Mouse (Mus musculus) stomach, embryonic 14.5 days (tissue): ENCODE data around the gene Wnt9a. TPM values are rescaled to one million over a fixed set of nuclear protein-coding genes. Genes with fewer than 3 reads are reported as not detected.

ENCODE experiments used
- ATAC-seq: fragments of 200-750 bp; cut with Nextera tagmentation; 2 replicates; pipeline ENCODE4 v1.8.0; 2017; ENCODE audit warnings: low read depth, moderate TSS enrichment; ENCODE audit not compliant: insufficient number of reproducible peaks, insufficient read depth, low FRiP score
- H3K27ac ChIP-seq: fragments of 300-500 bp; sonication (generic); 2 replicates; pipeline ENCODE4 v1.5.1; 2014; ENCODE audit warnings: mild to moderate bottlenecking, low read length, moderate library complexity, mixed read lengths
- H3K27me3 ChIP-seq: fragments of 300-500 bp; sonication (generic); 2 replicates; pipeline ENCODE4 v1.6.1; 2014; ENCODE audit warnings: low read length, control low read depth, mixed read lengths; ENCODE audit not compliant: control insufficient read depth, insufficient read depth
- H3K36me3 ChIP-seq: fragments of 300-500 bp; sonication (generic); 2 replicates; pipeline ENCODE4 v1.6.1; 2014; ENCODE audit warnings: mild to moderate bottlenecking, control low read depth, low read length, moderate library complexity, mixed read lengths; ENCODE audit not compliant: control insufficient read depth, insufficient read depth
- H3K4me1 ChIP-seq: fragments of 300-500 bp; sonication (generic); 2 replicates; pipeline ENCODE4 v1.6.1; 2014; ENCODE audit warnings: low read length, control low read depth, mixed read lengths; ENCODE audit not compliant: control insufficient read depth, insufficient read depth
- H3K4me2 ChIP-seq: fragments of 300-500 bp; sonication (generic); replicated peaks from 2 replicates; pipeline ENCODE4 v1.6.1; 2014; ENCODE audit warnings: low read depth, low read length, control low read depth
- H3K4me3 ChIP-seq: fragments of 300-500 bp; sonication (generic); 2 replicates; pipeline ENCODE4 v1.5.1; 2014; ENCODE audit warnings: low read depth, low read length, control low read depth
- H3K9ac ChIP-seq: fragments of 300-500 bp; sonication (generic); replicated peaks from 2 replicates; pipeline ENCODE4 v1.6.1; 2014; ENCODE audit warnings: low read depth, mild to moderate bottlenecking, control low read depth, low read length, moderate library complexity, mixed read lengths
- H3K9me3 ChIP-seq: fragments of 300-500 bp; sonication (generic); 2 replicates; pipeline ENCODE4 v1.6.1; 2016; ENCODE audit warnings: low read depth, low read length, control low read depth; ENCODE audit not compliant: control insufficient read depth
- whole genome bisulfite sequencing: fragments of 180-500 bp; shearing (Covaris S2); extraction: QIAGEN DNeasy Blood & Tissue Kit; methylation state at CpG from one replicate; pipeline ENCODE4 v1.1.7; 2014; 5-methylcytosine and 5-hydroxymethylcytosine counted together
- microRNA-seq: library from miRNA; unstranded; fragments of <30 nt; microRNA quantifications from one replicate; pipeline ENCODE4, GENCODE M21; 2016
- polyA plus RNA-seq: library from polyadenylated mRNA; unstranded; fragments of >200 nt; fragmentation: Nextera tagmentation; extraction: Ambion mirVana; gene quantifications from 2 replicates; pipeline ENCODE4 v1.2.1, GENCODE M21; 2014

Wnt9a gene
- polyA plus RNA-seq, 1 experiment from 2014 or later: 3.1 TPM

DNA sequence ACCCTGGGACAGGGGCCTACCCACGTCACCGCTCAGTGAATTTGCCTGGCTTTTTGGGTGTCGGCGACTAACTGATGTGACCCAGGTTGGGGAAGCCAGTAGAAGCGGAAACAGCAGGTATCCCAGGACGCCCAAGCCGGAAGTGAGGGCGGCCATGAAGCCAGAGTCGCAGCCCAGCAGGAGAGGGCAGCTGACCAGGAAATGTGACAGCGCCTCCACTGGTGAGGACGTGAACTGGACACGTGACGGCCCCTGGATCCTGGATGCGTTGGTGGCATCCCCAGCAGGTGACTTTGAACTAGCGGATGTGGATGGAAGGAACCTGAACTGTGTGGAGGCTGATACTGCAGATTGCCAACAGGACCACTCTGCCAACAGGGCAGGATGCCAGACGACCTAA, 68.7 kb downstream of the Wnt9a start, which contains the start of gene Prss38:
Gene Prss38 (minus strand): TSS at position 183 of the 400 bp plus-strand sequence.
- Histone ChIP-seq H3K27me3 (no peaks in the 10 kb centered on the region), H3K9me3 (no peaks in the 10 kb centered on the region), H3K4me3 (no peak within 1 kb of the TSS), H3K4me1 (no peaks in the 10 kb centered on the region), H3K27ac (no peak within 1 kb of the TSS), H3K36me3 (no peaks in the 10 kb centered on the region), H3K9ac (no peak within 1 kb of the TSS), H3K4me2 (no peak within 1 kb of the TSS)
- no peak for ATAC-seq
- 81% methylated on average over 16 of the region's 16 CpGs for WGBS

DNA sequence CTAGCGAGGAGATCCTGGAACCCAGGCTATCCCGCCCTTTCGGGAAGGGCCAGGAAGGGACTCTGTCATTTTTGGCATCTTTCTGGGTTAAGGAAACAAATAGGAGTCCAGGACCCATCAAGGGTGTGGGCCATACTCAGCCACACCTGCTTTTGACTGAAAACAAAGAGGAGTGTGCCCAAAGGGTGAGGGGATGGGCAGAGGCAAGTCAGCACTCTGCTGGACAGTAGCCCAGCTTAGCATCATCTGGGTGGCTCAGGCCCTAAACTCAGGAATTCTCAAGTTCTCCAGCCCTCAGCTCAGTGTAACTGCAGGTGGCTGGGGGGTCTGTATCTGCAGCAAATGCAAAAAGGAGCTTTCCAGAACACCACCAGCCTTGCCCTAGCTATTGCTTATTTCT, 71.3 kb downstream of the Wnt9a start:
- no peak for ATAC-seq
- Histone ChIP-seq H3K4me3 (no peak overlapping the region), H3K27me3 (no peaks in the 10 kb centered on the region), H3K27ac (no peak overlapping the region), H3K4me2 (no peak overlapping the region), H3K36me3 (no peaks in the 10 kb centered on the region), H3K9ac (no peak overlapping the region), H3K9me3 (no peaks in the 10 kb centered on the region), H3K4me1 (no peaks in the 10 kb centered on the region)
- 85% methylated on average over 3 of the region's 3 CpGs for WGBS

- Histone ChIP-seq H3K27me3 (no peaks in the 10 kb centered on the region), H3K4me3 (no peak overlapping the region), H3K27ac (no peak overlapping the region), H3K9ac (no peak overlapping the region), H3K4me1 (peaks cover 4% of the 10 kb centered on the region), H3K4me2 (no peak overlapping the region), H3K36me3 (no peaks in the 10 kb centered on the region), H3K9me3 (no peaks in the 10 kb centered on the region)
- ATAC-seq: no peak
Observed at GRCm38 (mm10) chr11:59379547-59379946, 72.8 kb downstream of the Wnt9a start.

Small RNA genes within 50 kb of the gene (microRNA-seq; reads per million reads assigned to microRNA genes)
- not detected for gene Gm24756

Other genes starting within 250 kb of the Wnt9a start
- 0.69 and 0.75 TPM in 2 replicates for gene Obscn, start 170.5 kb upstream of the Wnt9a start, polyA plus RNA-seq
- gene Iba57, start 143.2 kb upstream of the Wnt9a start, polyA plus RNA-seq: 1.8 and 2.6 TPM in 2 replicates
- 0.36 TPM in 1 of 2 replicates, not detected in the other for gene Gjc2, start 123.7 kb upstream of the Wnt9a start, polyA plus RNA-seq
- 124 and 130 TPM in 2 replicates for gene Guk1, start 114.7 kb upstream of the Wnt9a start, polyA plus RNA-seq
- gene Mrpl55, start 104.4 kb upstream of the Wnt9a start, polyA plus RNA-seq: 92.3 and 103 TPM in 2 replicates
- gene 2310033P09Rik, start 98.6 kb upstream of the Wnt9a start, polyA plus RNA-seq: 28.7 and 34.3 TPM in 2 replicates
- 655 and 669 TPM in 2 replicates for gene Arf1, start 78.7 kb upstream of the Wnt9a start, polyA plus RNA-seq
- not detected in 2 replicates for gene Wnt3a, start 16.2 kb upstream of the Wnt9a start, polyA plus RNA-seq
- not detected in 2 replicates for gene Prss38, start 68.7 kb downstream of the Wnt9a start, polyA plus RNA-seq
- 11.2 and 12.6 TPM in 2 replicates for gene Jmjd4, start 143.1 kb downstream of the Wnt9a start, polyA plus RNA-seq
- gene Snap47, start 144.3 kb downstream of the Wnt9a start, polyA plus RNA-seq: 113 and 116 TPM in 2 replicates
- 9.0 and 9.1 TPM in 2 replicates for gene Zfp867, start 165.5 kb downstream of the Wnt9a start, polyA plus RNA-seq
- gene Zkscan17, start 219.8 kb downstream of the Wnt9a start, polyA plus RNA-seq: 19.4 and 20.9 TPM in 2 replicates
- 0.14 and 0.27 TPM in 2 replicates for gene Nlrp3, start 234.6 kb downstream of the Wnt9a start, polyA plus RNA-seq